Mouse (Mus musculus): Measurements from ENCODE around the gene Cfap300. TPM values are rescaled to one million over a fixed set of nuclear protein-coding genes. Genes with fewer than 3 reads are reported as not detected.

Cfap300 gene
- polyA plus RNA-seq, 1 experiment from 2014 or later, result 14.0 TPM

- no peak for ATAC-seq (ENCODE audit: low FRiP score, low read depth)
- Histone ChIP-seq H3K9me3 (no peaks in the 10 kb centered on the region), H3K4me3 (no peak overlapping the region), H3K4me2 (replicated peaks) (no peak overlapping the region), H3K4me1 (no peaks in the 10 kb centered on the region), H3K36me3 (no peaks in the 10 kb centered on the region), H3K27ac (no peak overlapping the region), H3K9ac (no peak overlapping the region), H3K27me3 (replicated peaks) (no peaks in the 10 kb centered on the region)
- WGBS, result 91% methylated on average over 2 of the region's 2 CpGs
Observed at GRCm38 (mm10) chr9:7980162-7980561, 62.5 kb downstream of the Cfap300 start.

GRCm38 (mm10) chr9:7979153-7979916 is 63.3 kb downstream of the Cfap300 start:
- H3K4me2 ChIP-seq (replicated peaks), result no peak overlapping the region
- WGBS, result 93% methylated on average over 11 of the region's 11 CpGs
- H3K27ac ChIP-seq, result no peak overlapping the region
- H3K36me3 ChIP-seq, result no peaks in the 10 kb centered on the region
- H3K4me1 ChIP-seq, result no peaks in the 10 kb centered on the region
- H3K9me3 ChIP-seq, result no peaks in the 10 kb centered on the region
- H3K27me3 ChIP-seq (replicated peaks), result no peaks in the 10 kb centered on the region
- no peak overlapping the region for H3K9ac ChIP-seq
- no peak overlapping the region for H3K4me3 ChIP-seq
- no peak for ATAC-seq (ENCODE audit: low FRiP score, low read depth)

- H3K9me3 ChIP-seq, result no peaks in the 10 kb centered on the region
- no peaks in the 10 kb centered on the region for H3K27me3 ChIP-seq (replicated peaks)
- H3K9ac ChIP-seq, result no peak overlapping the region
- no peak overlapping the region for H3K4me2 ChIP-seq (replicated peaks)
- H3K4me1 ChIP-seq, result no peaks in the 10 kb centered on the region
- 96% methylated on average over 3 of the region's 3 CpGs for WGBS
- H3K4me3 ChIP-seq, result no peak overlapping the region
- 0 out of 2 replicates have a peak, but pooled peaks cover 2% of the 10 kb centered on the region for H3K36me3 ChIP-seq
- no peak for ATAC-seq (ENCODE audit: low FRiP score, low read depth)
- no peak overlapping the region for H3K27ac ChIP-seq
Observed at GRCm38 (mm10) chr9:7978502-7978901, 64.1 kb downstream of the Cfap300 start.

GRCm38 (mm10) chr9:7977587-7977986 is 65.0 kb downstream of the Cfap300 start:
- 81% methylated on average over 5 of the region's 5 CpGs for WGBS
- Histone ChIP-seq H3K27me3 (replicated peaks) (no peaks in the 10 kb centered on the region), H3K36me3 (0 out of 2 replicates have a peak, but pooled peaks cover 10% of the 10 kb centered on the region), H3K27ac (no peak overlapping the region), H3K4me2 (replicated peaks) (no peak overlapping the region), H3K9ac (no peak overlapping the region), H3K9me3 (no peaks in the 10 kb centered on the region), H3K4me3 (no peak overlapping the region), H3K4me1 (no peaks in the 10 kb centered on the region)
- no peak for ATAC-seq (ENCODE audit: low FRiP score, low read depth)

GRCm38 (mm10) chr9:7971993-7972392 is 70.6 kb downstream of the Cfap300 start:
- H3K9me3 ChIP-seq, result no peaks in the 10 kb centered on the region
- WGBS, result 80% methylated on average over 2 of the region's 2 CpGs
- H3K4me2 ChIP-seq (replicated peaks), result no peak overlapping the region
- H3K27ac ChIP-seq, result no peak overlapping the region
- no peak overlapping the region for H3K4me3 ChIP-seq
- no peak overlapping the region for H3K9ac ChIP-seq
- peaks cover 14% of the 10 kb centered on the region; the same call in 1 of the 2 replicates for H3K36me3 ChIP-seq
- no peaks in the 10 kb centered on the region for H3K27me3 ChIP-seq (replicated peaks)
- no peak for ATAC-seq (ENCODE audit: low FRiP score, low read depth)
- H3K4me1 ChIP-seq, result no peaks in the 10 kb centered on the region

Other genes with a start within 250 kb of the Cfap300 start
- gene Birc2, start 205.8 kb downstream of the Cfap300 start, polyA plus RNA-seq (2016; fragmentation: Nextera tagmentation; extraction: Ambion mirVana), result 40.0 and 41.9 TPM in 2 replicates
- gene Birc3, start 169.6 kb downstream of the Cfap300 start, polyA plus RNA-seq (2016; fragmentation: Nextera tagmentation; extraction: Ambion mirVana), result 2.1 and 3.8 TPM in 2 replicates
- gene Yap1, start 38.2 kb downstream of the Cfap300 start, polyA plus RNA-seq (2016; fragmentation: Nextera tagmentation; extraction: Ambion mirVana), result 27.5 and 30.3 TPM in 2 replicates
- gene Cep126, start 91.5 kb upstream of the Cfap300 start, polyA plus RNA-seq (2016; fragmentation: Nextera tagmentation; extraction: Ambion mirVana), result 4.1 and 4.4 TPM in 2 replicates

Measured in neural tube, embryonic 12.5 days (tissue).